8 mouse cellular contexts compared by ENCODE assay signal in the genomic region with DNA sequence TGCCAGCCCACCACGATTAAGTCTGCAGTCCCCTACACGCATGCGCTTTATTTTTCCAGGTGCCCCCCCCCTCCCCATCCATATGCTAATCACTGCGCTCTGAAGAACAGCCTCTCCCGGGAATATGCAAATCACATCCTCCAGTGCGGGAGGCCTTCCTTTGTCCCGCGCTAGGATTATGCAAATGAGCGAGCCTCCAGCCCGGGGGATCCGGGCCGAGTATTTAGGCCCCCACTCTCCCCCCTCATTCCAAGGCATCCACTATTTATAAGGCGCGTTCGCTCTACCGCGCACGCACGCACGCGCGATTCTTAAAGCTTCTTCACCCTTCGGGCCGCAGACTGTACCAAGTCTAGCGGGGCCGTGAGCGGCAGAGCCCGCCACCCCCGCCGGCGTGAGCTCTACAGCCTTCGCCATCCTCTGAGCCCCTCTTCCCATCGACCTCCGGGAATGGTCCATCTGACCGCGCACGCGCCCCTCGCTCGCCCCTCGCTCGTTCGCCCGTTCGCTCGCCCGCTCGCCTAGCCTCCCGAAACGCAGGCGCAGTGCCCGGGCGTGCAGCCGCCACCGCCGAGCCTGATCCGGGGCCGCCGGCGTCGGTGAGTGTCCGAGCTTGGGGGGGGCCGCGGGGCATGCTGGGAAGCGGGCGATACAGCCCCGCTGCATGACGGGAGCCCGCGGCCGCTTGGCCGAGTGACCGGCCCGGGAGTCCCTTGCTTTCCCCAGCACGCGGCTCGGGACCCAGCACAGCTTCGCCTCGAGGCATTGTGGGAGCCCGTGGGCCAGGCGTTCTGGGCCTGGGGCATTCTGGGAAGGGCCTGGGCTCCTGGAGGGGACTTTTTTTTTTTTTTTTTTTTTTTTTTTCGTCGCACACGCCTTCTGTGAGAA. TPM values are rescaled to one million over a fixed set of nuclear protein-coding genes. Genes with fewer than 3 reads are reported as not detected.
DNase-seq lines count a peak whose midpoint lies in the region; ATAC-seq and TF ChIP-seq lines count a peak whose summit lies in the region.

A gene (plus strand): TSS at position 169 of the 888 bp plus-strand sequence.

- no peaks in the 10 kb centered on the region for H3K9me3 ChIP-seq in heart, embryonic 10.5 days
- no peaks in the 10 kb centered on the region for H3K9me3 ChIP-seq in kidney, embryonic 14.5 days (ENCODE audit: control insufficient read depth, low read length)

- H3K27me3 ChIP-seq in heart, embryonic 10.5 days (ENCODE audit: insufficient read depth, poor library complexity, severe bottlenecking): peaks cover 22% of the 10 kb centered on the region
- H3K27me3 ChIP-seq in kidney, embryonic 14.5 days (ENCODE audit: control insufficient read depth, insufficient read depth, low read length): no peaks in the 10 kb centered on the region
- no peaks in the 10 kb centered on the region for H3K27me3 ChIP-seq in liver, adult 2 months (ENCODE audit: control insufficient read depth, insufficient read depth, low read length)
- H3K27me3 ChIP-seq in myocyte (ENCODE audit: control insufficient read depth, insufficient read depth, insufficient read length): no peaks in the 10 kb centered on the region

- peak within 1 kb of the TSS; percentile 97 for H3K27ac ChIP-seq in heart, embryonic 10.5 days
- peak within 1 kb of the TSS; percentile 99 for H3K27ac ChIP-seq in kidney, embryonic 14.5 days (ENCODE audit: low read depth, low read length)
- H3K27ac ChIP-seq in liver, adult 2 months (replicated peaks; ENCODE audit: insufficient read depth, low read depth, low read length): peak within 1 kb of the TSS; percentile 95

- peak within 1 kb of the TSS; percentile 80 for H3K4me3 ChIP-seq in heart, embryonic 10.5 days
- peak within 1 kb of the TSS; percentile 79 for H3K4me3 ChIP-seq in kidney, embryonic 14.5 days (ENCODE audit: low read length)
- H3K4me3 ChIP-seq in liver, adult 2 months (ENCODE audit: insufficient read depth, low read depth, low read length): peak within 1 kb of the TSS; percentile 98
- peak within 1 kb of the TSS; percentile 80 for H3K4me3 ChIP-seq in myocyte

- H3K4me1 ChIP-seq in heart, embryonic 10.5 days: peaks cover 32% of the 10 kb centered on the region
- H3K4me1 ChIP-seq in kidney, embryonic 14.5 days (ENCODE audit: control insufficient read depth, insufficient read depth, low read length): peaks cover 24% of the 10 kb centered on the region
- H3K4me1 ChIP-seq in liver, adult 2 months (ENCODE audit: control insufficient read depth, insufficient read depth, low read length): peaks cover 8% of the 10 kb centered on the region

- ATAC-seq in erythroblast, adult 5-6 weeks (replicated peaks; ENCODE audit: low FRiP score, poor library complexity, severe bottlenecking): peak; percentile 61; the same call in 1 of the 2 replicates
- ATAC-seq in kidney, embryonic 14.5 days (ENCODE audit: low FRiP score, low TSS enrichment): peak; percentile 91

- no peak for TF ChIP-seq CTCF in brain, embryonic 14.5 days (IDR thresholded peaks at IDR 0.05; ENCODE audit: borderline replicate concordance, extremely low read depth, insufficient read depth, insufficient read length)
- no peak for TF ChIP-seq CTCF in liver, adult 2 months (IDR thresholded peaks at IDR 0.05; ENCODE audit: low read depth, low read length)

- H3ac ChIP-seq in myocyte (ENCODE audit: control insufficient read depth, insufficient read length): peak within 1 kb of the TSS; percentile 82

- H3K79me2 ChIP-seq in liver, adult 2 months (ENCODE audit: control insufficient read depth, insufficient read depth, low read length): no peaks in the 10 kb centered on the region
- peaks cover 20% of the 10 kb centered on the region for H3K79me2 ChIP-seq in myocyte (ENCODE audit: control insufficient read depth, insufficient read depth)

- H3K4me2 ChIP-seq in kidney, embryonic 14.5 days (replicated peaks; ENCODE audit: low read depth, low read length): peak within 1 kb of the TSS; percentile 78
- peak within 1 kb of the TSS; percentile 90 for H3K4me2 ChIP-seq in myocyte (ENCODE audit: low read depth)

- peak; percentile 60 for DNase-seq in CD4-positive helper T cell, adult 2 months (ENCODE audit: low read depth, low spot score)
- DNase-seq in brain, embryonic 14.5 days (ENCODE audit: low read depth): peak; percentile 99
- peak; percentile 94 for DNase-seq in heart, embryonic 10.5 days (ENCODE audit: low spot score)
- DNase-seq in liver, adult 2 months (ENCODE audit: extremely low read depth, low read depth, low spot score): peak; percentile 71
- peak; percentile 74 to 89 for DNase-seq in spleen, postnatal 4 days (ENCODE audit: low spot score in 2 of 2)

- TF ChIP-seq POLR2A in brain, embryonic 14.5 days (IDR thresholded peaks at IDR 0.05; ENCODE audit: borderline replicate concordance, extremely low read depth, insufficient read depth, insufficient read length, poor library complexity, severe bottlenecking): peak; percentile 82
- TF ChIP-seq POLR2A in liver, adult 2 months (IDR thresholded peaks at IDR 0.05; ENCODE audit: extremely low read depth, insufficient read depth, low read length): peak; percentile 77; the same call in 1 of the 2 replicates
- TF ChIP-seq POLR2A in myocyte (IDR thresholded peaks at IDR 0.05; ENCODE audit: insufficient read length, low read depth): no peak

- peaks cover 11% of the 10 kb centered on the region; the same call in 1 of the 2 replicates for H3K36me3 ChIP-seq in heart, embryonic 10.5 days
- peaks cover 15% of the 10 kb centered on the region; the same call in 1 of the 2 replicates for H3K36me3 ChIP-seq in kidney, embryonic 14.5 days (ENCODE audit: control insufficient read depth, insufficient read depth, low read length)
- H3K36me3 ChIP-seq in liver, adult 2 months (ENCODE audit: control insufficient read depth, insufficient read depth, low read length): no peaks in the 10 kb centered on the region
- no peaks in the 10 kb centered on the region for H3K36me3 ChIP-seq in myocyte (ENCODE audit: control insufficient read depth, insufficient read depth)

- WGBS in heart, embryonic 10.5 days: under 1% methylated on average over 83 of the region's 84 CpGs
- WGBS in kidney, embryonic 14.5 days: under 1% methylated on average over 70 of the region's 84 CpGs
- WGBS in liver, adult 2 months: under 1% methylated on average over 78 of the region's 84 CpGs

- peak within 1 kb of the TSS; percentile 98 for H3K9ac ChIP-seq in kidney, embryonic 14.5 days (ENCODE audit: low read depth, low read length)
- peak within 1 kb of the TSS; percentile 100 for H3K9ac ChIP-seq in liver, adult 2 months (ENCODE audit: low read depth, low read length)

TF ChIP-seq in myocyte, 11 proteins besides CTCF, POLR2A, EP300 and RAD21:
- TF ChIP-seq CEBPB (IDR thresholded peaks at IDR 0.05; ENCODE audit: insufficient read depth, poor library complexity, severe bottlenecking): no peak
- no peak for TF ChIP-seq TCF3 (IDR thresholded peaks at IDR 0.05; ENCODE audit: insufficient read length, low read depth)
- TF ChIP-seq MYOG (IDR thresholded peaks at IDR 0.05; ENCODE audit: control insufficient read depth in 1 of 3, insufficient read depth in 1 of 3, insufficient read length in 2 of 3, low read depth in 2 of 3): peak in 1 of 3 experiments; percentile 33
- peak; percentile 59 for TF ChIP-seq E2F4 (IDR thresholded peaks at IDR 0.05; ENCODE audit: insufficient read depth)
- no peak for TF ChIP-seq USF1 (IDR thresholded peaks at IDR 0.05; ENCODE audit: low read depth)
- TF ChIP-seq MYOD1 (IDR thresholded peaks at IDR 0.05; ENCODE audit: control insufficient read depth in 1 of 3, insufficient read length in 2 of 3, low read depth in 2 of 3): no peak
- no peak for TF ChIP-seq REST (IDR thresholded peaks at IDR 0.05; ENCODE audit: insufficient read depth, insufficient read length)
- TF ChIP-seq SRF (IDR thresholded peaks at IDR 0.05; ENCODE audit: control insufficient read depth, insufficient read length, low read depth): no peak
- no peak for TF ChIP-seq TCF12 (IDR thresholded peaks at IDR 0.05; ENCODE audit: insufficient read depth, poor library complexity, severe bottlenecking)
- no peak for TF ChIP-seq MAX (IDR thresholded peaks at IDR 0.05; ENCODE audit: low read depth)
- peak; percentile 88 for TF ChIP-seq POLR2AphosphoS2 (IDR thresholded peaks at IDR 0.05; ENCODE audit: insufficient read length, low read depth)

RNA-seq across cellular contexts. Expression of the gene that starts here (rescaled TPM):
- 269 and 420 TPM in 2 replicates for polyA plus RNA-seq in brain, embryonic 14.5 days (2012; rRNA removed)
- not detected in 2 replicates for total RNA-seq in erythroblast, adult 5-6 weeks (2015; ENCODE audit: low replicate concordance)
- not detected in 2 replicates for total RNA-seq in erythroblast, adult 5-6 weeks (2017; ENCODE audit: low replicate concordance)
- polyA plus RNA-seq in heart, embryonic 10.5 days (2016; fragmentation: Nextera tagmentation; extraction: Ambion mirVana): 41.9 and 61.3 TPM in 2 replicates
- 54.5 and 70.3 TPM in 2 replicates for polyA plus RNA-seq in kidney, embryonic 14.5 days (2014; fragmentation: Nextera tagmentation; extraction: Ambion mirVana)
- total RNA-seq in liver, adult 2 months (2014; rRNA removed): 1.4 TPM in 2 replicates
- 2.3 and 3.3 TPM in 2 replicates for polyA plus RNA-seq in liver, adult 2 months (2012; rRNA removed)
- 30.0 TPM for polyA plus RNA-seq in myocyte (2012; fragmentation: generic; extraction: Trizol)

Comparison
In these comparisons a context has a peak if more than half of its experiments do, and no peak if none do; other contexts are left out.
1. Peak in every context shown above with its lines: DNase-seq, ATAC-seq, H3K4me3 ChIP-seq and H3K27ac ChIP-seq.
2. Peak in ATAC-seq in erythroblast, adult 5-6 weeks; RNA of the gene not detected or under 1 TPM.